Mouse (Mus musculus) induced T-regulatory cell, adult 2 months (primary cell): ENCODE results near the gene Sh2b2.
"Not testable (repeated sequence)": the region's sequence is repeated elsewhere in the genome, so short reads cannot be mapped to it uniquely, and the experiment has no call there.

Experiments
- DNase-seq: peaks from one replicate; pipeline ENCODE4 v3.0.0-alpha.2; 2012; ENCODE audit warnings: low read depth

Gene Sh2b2

DNA sequence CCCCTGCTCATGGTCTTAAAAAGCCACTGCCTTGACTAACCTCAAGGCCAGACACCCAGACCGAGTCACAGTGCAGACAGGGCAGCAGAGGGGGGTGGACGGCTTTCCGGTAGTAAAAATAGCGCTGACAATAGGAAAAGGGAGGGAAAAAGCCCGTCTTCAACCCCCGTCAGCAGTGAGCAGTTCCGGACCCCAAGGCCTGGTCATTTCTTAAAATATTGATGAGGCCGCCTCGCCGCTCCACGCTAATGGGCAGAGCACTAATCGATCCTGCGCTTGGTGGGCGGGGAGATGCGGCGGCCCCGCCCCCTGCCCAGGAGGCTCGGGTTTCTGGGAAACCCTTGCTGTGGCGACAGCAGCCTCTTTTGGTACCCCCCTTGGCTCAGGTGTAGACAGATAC, 8.7 kb downstream of the Sh2b2 start:
- DNase-seq: no peak

DNA sequence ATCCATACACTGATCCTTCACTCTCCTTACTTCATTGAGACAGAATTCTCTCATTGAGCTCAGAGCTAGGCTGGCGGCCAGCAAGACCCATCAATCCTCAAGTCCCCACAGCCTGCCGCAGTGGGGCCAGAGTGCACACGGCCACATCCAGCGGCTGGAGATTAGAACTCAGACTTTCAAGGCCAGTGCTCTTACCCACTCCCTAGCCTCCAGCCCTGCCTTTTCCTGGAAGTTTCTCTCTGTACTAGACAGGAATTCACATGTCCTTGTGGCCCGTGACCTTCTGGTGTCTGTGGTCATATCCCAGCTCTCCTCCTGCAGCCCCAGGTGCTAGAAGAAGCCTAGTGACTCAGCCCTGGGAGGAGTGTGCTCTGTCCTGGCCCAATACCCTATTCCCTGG, 9.7 kb downstream of the Sh2b2 start:
- DNase-seq: no peak

DNA sequence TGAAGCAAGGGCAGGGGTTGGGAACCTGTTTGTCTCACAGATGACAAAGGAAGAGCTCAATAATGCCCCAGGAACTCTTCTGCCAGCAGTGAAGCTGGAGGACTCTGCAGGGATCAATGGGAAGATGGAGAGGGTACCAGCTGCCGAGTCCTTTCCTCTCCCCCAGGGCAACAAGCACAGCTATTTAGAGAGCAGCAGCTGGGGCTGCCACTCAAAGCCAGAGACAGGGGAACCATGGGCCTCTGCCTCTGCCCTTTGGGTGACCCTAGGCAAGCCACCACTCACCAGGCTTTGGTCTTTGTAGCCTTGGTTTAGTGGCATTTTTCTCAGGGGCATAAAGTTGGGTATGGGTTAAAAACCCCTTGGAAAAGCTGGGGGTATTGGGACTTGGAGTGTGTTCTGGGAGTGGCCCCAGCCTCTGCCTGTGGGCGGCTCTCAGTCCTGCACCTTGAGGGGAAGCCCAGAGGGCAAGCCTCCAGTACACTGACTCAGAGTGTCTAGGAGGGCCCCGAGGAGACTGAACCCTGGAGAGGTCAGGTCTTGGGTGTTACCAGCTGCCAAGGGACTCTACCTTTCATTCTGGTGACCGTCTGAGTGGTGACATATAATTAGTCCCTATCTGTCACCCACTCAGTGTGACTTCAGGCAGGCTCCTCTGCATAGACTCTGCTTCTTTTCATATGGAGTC, 15.9 kb downstream of the Sh2b2 start:
- DNase-seq: no peak

DNA sequence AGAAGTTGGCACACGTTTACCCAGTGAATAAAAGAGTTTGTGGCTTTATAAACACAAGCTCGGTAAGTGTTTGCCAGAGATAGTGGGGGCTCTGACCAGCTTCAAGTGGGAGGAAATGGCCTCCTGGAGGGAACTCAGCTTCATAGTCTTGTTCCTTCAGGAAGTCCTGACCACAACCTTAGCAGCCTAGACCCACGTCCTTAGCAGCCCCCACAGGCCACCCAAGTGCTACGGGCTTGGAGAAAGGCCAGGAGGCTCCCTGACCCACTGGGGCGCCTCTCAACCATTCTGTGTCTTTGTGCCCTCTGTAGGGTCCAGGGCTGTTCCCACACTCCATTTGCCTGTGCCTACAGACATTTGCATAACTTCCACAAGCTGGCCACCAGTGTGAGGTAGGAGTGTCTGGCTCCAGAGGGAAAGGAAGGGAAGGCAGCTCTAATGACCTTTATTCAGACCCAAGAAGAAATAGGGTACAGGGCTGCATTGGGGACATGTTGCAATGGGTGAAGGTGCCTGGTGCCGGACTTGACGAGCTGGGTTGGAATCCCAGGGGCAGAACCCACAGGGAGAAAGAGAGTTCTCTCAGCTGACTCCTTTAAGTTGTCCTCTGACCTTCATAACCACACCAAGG, 20.0 kb downstream of the Sh2b2 start:
- DNase-seq: no peak

DNA sequence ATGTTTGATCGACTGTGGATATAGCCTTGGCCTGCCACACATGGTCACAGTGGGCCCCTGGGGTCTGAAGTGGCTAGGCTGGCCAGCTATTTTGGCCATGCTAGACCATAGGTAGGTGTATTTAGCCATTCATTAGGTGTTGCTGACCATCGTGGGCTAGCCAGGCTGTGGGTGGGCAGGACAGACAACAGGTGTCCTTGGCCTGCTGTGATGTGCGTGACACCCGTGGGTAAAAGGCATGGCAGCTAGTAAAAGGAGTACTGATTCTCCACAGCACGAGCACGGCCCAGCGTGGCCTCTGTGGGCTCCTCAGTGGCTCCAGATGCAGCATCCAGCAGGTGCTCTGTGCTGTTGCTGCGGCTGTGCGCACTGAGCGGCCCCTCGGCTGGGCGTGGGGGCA, 27.8 kb downstream of the Sh2b2 start:
- DNase-seq: no peak

DNA sequence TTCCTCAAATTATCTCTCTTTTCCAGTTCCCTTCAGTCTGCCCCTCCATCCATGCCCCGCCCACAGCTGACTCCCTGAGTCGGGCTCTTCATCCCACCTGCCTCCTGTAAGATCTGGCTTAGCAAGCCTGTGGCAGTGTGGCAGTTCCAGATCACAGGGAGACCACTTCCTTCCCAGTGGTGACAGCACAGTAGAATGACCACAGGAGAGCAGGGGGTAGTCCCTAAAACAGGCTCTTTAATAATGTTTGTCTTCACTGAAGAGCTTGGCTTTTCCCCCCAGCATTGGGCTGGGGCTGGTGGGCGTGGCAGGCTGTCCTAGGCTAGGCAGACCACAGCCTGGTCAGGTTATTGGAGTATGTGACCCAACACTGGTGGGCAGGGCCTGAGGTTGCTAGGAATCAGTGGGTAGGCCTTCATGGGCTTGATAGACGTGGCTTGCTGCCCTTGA, 28.4 kb downstream of the Sh2b2 start:
- DNase-seq: no peak

DNA sequence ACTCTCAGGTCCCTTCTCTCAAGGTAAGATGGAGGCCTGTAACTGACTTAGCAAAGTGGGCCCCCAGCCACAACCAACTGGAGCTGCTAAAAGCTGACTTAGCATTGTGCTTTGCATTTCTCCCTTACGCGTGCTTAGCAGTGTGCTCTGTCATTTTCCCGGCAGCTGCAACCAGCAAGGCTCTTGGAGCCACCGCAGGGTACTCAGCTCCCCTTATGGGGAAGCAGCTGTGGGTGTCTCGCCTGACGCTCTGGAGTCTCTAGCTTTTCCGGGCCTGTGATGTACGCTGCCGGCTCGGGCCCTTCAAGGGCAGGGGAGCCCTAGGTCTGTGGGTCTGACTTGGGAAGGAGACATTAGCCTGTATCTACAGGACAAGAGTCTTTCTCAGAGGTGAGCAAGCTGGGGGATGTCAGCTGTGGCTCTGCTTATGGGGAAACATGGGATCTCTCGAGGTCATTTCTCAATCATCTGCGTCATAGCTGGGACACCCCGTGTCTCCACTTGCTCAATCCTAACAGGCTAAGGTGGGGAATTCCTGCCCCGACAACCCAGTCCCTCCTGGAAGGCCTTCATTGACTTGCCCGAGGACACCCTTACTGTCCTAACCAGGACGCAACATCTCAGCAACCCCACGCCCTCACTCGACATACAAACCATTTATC, 29.2 kb downstream of the Sh2b2 start:
- DNase-seq: no peak

DNA sequence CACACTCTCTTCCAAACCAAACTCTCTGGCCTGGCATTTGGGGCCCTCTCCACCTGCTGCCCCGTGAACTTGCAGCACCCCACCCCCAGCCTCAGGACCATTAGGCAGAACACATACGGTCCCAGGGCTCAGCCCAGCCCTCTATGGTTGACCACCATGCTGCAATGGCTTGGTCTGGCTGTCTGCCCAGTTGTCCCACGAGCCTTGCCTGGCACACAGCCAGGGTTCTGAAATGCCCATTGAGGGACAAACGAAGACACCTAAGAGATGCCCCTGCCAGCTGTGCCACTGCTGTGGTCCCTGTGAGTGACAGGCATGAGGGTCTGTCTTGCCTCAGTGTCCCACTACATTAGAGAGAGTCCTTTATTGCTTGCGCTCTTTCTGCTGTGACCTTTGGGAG, 30.4 kb downstream of the Sh2b2 start:
- no peak for DNase-seq

DNA sequence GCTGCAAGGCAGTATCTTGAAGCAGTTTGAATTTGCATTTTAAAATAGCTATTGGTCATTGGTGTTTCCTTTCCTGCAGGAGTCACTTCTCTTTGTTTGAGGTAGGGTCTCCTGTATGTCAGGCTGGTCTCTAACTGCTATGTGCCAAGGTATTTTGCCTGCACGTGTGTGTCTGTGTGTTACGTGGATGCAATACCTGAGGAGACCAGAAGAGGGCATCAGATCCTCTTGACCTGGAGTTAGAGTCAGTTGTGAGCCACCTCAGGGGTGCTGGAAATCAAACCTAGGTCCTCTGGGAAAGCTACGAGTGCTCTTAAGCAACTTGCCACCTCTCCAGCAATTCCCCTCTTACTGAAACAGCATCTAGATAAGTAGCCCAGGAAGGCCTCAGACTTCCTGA, 31.1 kb downstream of the Sh2b2 start:
- peak; percentile 36 for DNase-seq

DNA sequence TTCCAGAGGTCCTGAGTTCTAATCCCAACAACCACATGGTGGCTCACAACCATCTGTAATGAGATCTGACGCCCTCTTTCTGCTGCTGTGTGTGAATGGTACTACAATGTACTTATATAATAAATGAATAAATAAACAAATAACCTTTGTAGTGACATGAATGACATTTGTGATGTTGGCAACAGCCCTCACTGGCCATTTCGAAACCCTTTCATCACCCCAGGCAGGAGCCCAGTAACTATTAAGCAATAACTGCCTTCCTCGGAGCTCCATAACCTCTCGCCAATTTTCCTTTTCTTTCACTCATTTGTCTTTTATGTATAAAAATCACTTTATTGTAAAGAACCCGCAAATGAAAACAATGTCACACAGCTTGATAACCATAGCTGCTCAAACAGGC, 32.6 kb downstream of the Sh2b2 start:
- DNase-seq: no peak

DNA sequence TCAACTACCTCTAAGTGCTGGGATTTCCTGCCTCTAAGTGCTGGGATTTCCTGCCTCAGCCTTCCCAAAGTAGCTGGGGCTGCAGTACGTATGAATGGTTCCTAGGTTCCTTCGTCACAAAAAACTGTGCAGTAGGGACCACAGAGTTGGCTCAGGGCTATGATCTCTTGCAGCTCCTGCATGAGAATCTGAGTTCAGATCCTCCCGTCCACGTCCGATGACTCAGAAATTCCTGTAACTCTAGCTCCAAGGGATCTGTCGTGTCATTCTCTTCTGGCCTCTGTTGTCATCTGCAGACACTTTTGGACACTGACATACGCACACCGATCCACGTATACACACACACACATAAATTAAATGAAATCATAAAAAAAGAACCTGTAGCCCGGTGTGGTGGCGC, 33.6 kb downstream of the Sh2b2 start:
- no peak for DNase-seq

DNA sequence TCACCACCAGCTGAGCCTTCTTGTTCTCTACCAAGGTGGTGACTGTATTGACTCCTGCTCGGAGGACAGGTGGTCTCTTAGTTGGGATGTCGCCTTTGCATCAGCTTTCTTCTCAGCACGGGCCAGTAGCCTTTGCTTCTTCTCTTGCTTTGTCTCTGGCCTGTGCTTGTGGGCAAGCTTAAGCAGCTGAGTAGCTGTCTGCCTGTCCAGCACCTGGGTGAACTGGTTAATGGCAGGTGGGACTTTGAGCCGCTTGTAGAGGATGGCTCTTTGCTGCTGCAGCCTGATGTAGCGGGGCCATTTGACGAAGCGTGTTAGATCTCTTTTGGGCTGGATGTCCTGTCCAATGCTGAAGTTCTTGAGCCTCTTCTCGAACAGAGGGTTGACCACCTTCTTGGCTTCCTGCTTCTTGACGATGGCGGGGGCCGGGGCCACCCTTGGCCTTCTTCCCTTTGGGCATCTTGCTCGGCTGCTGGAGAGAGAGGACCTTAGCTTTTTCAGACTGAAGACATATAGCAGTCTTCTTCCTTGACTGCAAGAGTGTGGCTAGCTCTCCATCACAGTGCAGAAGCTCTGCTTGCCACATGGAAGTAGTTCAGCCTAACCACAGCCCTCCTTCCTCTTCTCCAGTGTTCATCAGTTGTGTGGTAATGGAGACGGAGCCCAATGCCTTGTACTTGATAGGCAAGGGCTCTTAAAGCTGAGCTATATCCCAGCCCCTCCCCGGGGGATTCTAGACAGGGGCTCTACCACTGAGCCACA, 34.8 kb downstream of the Sh2b2 start:
- not testable (repeated sequence) for DNase-seq

DNA sequence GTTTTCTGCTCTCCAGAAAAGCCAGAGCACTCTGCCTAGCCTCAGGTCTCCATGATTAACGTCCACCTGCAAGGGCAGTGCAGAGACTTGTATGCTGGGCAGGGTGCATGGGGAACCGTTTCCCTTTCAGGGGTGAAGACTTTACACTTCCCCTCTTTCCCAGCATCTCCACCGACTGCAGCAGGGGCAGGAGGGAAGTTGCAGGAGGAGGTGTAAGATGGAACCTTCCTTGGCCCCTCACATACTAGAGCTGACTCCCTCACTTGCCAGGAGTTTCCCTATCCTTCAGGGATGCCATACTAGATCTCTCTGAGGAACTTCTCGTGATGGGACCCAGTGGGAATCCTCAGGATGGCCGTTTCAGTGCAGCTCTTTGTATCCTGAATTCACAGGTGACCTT, 35.8 kb downstream of the Sh2b2 start:
- no peak for DNase-seq

DNA sequence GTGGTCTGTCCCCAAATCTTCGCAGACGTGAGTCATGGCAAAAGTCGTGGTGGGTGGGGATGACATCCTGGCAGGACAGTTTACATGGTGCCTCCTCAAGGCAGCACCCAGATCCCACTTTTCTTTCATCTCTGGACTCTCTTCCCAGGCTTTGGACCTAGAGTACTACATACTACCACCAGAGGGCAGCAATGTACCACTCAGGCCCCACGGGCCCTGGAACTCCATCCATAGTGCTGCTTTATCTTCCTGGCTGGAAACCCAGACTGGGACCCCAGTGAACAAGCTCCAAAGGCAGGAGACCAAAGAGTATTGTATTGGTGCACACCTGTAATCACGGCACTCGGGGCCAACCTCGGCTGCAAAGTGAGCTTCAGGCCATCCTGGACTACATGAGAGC, 44.5 kb downstream of the Sh2b2 start:
- peak; percentile 76 for DNase-seq

DNA sequence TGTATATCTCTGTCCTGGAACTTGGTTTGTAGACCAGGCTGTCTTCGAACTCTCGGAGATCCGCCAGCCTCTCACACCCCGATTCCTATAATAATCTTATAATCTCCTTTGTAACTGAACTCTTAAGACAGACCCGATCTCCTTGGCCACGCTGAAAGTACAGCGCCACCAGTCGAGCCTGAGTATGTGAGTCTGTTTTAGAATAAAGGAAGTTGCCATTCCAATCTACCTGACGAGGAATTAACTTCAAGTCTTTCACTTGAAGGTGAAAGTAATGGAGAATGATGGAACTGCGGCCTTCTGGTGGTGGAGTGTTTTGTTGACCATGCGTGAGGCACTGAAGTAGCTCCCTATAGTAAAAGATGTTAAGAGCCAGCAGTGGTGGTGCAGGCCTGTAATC, 46.8 kb downstream of the Sh2b2 start:
- DNase-seq: peak; percentile 38

DNA sequence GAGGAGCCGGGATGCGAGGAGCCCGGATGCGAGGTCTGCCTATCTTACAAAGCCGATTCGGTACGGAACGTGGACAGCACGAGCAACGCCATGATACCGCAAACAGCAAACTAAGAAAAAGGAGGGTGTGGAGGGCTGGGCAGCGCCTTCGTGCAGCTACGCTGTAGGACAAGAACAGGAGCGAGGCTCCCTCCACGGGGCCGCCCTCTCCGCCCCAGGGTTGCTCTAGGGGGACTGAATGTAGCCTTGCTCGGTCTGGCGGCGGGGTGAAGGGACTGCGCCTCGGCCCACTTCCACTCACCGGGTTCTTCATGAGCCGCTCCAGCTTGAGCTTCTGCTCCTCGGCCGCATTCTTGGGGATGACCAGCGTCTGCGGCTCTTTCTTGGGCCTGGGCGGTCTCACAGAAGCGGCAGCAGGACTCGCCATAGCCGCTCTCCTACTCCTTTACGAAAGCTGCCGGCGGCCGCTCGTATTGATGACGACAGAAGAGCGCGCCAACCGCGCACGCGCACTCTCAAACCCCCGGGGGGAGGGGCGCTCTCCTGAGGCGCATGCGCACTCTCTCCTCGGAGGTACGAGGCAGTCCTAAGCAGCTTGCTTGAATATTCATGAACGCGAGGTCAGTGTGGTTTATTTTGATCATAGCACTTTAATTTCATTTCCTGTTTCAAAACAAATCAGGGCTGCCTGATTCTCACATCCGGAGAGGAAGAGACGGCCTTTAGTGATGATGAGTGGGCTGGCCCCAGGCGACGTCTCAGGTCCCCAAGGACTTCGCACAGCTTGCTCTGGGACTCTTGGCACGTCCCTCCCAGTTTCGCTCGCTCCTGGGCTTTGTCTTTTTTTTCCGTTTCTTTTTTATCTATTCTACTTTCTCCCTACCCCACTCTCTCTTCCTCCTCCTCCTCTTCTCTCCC, 47.6 kb downstream of the Sh2b2 start, which contains the start of gene Prkrip1:
TSS of gene Prkrip1 (minus strand) at position 490 of the 918 bp plus-strand sequence.
- DNase-seq: peak; percentile 99

DNA sequence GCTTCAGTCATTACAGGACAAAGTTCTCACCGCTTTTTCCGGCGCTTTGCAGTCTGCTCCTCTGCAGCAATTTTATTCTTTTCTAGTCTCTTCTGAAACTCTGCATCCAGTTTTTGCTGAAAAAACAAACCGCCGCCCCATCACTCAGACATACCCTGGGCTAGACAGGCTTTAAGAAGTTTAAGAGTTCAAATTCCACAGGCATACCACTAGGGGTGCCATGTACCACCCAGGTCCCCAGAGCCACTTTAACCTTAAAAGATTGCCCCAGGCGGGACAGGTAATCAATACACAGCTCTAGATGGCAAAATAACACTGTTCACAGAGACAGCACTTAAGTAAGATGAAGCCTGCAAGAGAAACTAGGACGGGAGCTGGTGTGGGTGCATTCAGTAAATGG, 54.5 kb downstream of the Sh2b2 start:
- no peak for DNase-seq

DNA sequence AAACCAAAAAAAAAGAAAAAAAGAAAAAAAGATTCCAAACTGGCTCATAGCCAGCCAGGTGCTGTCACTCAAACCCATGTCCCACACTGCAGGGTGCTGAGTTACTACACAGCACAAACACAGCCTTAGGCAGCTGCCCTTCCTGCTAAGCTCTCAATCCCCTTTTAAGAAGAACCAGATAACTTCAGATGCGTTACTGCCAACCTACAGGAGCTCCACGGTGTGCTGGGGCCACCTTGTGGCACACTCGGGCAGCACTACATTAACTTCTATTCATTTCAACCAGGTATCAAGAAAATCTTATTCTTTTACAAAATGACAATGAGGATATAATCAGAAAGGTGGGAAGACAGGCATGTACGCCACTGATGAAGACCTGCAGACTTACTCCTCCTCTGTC, 59.6 kb downstream of the Sh2b2 start:
- peak; percentile 84 for DNase-seq

DNA sequence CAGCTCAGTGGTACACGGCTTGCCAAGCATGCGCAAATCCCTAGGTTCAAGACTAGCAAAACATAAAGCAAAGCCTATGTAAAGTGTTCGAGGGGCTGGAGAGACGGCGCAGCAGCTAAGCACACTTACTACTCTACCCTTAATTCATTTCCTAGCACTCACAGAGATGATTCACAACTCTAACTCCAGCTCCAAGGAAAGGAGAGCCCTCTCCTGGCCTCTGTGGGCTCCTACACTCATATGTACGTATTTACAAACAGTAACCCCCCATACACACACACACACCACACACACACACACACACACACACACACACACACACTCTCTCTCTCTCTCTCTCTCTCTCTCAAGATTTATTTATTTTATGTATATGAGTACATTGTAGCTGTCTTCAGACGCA, 62.6 kb downstream of the Sh2b2 start:
- DNase-seq: no peak

DNA sequence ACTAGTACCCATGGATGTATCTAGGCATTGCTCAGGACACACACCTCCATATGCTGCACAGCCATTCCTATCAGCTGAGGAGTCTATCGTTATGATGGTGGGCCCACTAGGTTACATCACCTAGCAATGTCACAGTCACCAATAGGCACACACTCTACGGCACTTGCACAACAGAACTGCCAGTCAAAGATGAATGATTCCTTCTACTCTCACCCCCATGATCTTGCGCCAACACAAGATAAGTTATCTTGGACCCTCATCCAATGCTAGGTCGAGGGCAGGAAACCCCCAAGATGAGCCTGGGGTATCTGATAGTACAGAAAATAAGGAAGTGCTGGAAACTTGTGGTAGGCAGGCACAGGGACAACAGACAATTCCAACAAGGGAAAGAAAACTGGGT, 63.5 kb downstream of the Sh2b2 start:
- DNase-seq: no peak

DNA sequence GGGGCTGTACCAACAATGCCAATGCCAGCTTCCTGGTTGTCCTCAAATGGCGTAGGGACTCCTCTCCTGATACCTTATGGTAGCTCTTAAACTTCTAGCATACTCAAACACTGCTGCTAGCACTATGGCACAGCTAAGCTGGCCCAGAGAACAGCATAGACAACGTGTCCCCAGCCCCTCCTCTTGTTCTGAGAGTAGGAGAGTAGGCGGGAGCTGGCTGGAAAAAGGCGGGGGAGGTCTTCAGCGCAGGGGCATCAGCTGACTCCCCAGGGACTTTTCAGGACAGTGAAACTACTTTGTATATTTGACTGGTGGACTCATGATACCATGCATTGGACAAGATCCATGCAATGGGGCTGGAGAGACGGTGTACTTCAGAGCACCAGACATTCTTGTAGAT, 64.3 kb downstream of the Sh2b2 start:
- DNase-seq: no peak

DNA sequence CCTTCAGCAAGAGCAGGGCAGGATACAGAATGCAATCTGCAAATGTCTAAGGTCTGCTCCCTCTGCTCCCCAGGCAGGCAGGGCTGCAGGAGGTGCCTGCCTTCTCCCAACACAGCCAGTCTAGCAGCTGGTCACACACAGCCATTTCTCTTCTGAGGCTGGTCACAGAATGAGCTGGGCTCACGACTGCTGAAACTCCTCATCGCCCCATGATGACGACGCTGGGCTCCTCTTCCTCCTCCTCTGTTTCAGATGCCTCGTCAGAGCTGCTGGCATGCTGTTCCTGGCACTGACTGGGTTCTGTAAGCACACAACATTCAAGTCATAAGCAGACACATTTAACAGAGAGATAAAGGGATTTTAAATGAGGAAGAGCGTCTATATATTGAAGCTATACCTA, 65.2 kb downstream of the Sh2b2 start:
- no peak for DNase-seq
